In the genomic region with DNA sequence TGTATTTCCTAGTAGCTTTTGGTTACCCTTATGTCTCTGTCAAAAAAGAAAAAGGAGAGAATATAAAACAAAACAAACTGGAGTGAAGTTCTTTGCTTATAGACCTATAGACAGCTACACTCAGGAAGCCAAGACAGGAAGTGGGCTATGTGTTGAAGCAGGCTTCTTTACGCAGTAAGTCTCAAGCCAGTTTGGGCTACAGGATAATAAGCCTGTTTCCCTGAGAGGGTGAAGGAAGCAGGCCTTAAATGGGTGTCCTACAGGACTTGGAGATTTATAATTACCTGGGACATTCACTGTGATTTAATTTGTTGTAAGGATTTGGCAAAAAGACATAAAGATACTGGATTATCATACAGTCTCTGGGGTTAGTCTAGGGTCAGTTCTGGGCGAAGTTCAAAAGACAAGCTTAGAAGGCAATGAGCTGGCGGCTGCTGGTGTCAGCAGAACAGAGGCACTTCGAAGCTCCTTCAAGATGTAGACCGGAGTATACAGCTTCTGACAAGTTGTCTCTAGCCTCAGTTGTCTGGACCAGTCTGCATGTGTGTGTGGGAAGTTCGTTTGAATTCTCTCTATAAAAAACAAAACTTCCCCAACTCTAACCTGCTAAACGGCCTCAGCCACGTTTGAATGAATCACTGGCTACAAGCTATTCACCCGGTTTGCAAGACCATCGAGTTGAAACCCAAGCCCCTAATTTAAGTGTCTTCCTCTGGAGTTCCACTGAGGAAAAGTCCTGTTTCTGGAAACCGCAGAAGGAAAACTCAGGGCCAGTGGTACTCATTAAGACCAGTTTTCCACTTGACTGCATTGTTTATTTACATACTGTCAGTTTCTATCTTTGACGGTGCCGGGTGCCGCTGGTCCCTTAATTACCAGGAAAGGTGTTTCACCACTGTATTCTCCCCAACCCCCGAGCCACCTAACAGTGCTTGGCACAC, we compare ENCODE assay signal across 8 mouse cellular contexts. TPM values are rescaled to one million over a fixed set of nuclear protein-coding genes. Genes with fewer than 3 reads are reported as not detected.
DNase-seq lines count a peak whose midpoint lies in the region; ATAC-seq and TF ChIP-seq lines count a peak whose summit lies in the region.

No protein-coding gene starts in this region.

- ATAC-seq in heart, embryonic 16.5 days (replicated peaks; ENCODE audit: extremely low read depth, insufficient read depth, low FRiP score) = no peak
- no peak; the same call in 1 of the 2 replicates for ATAC-seq in intestine, postnatal 0 days
- no peak for ATAC-seq in midbrain, embryonic 11.5 days (ENCODE audit: low FRiP score)

- H3K9ac ChIP-seq in heart, embryonic 16.5 days (ENCODE audit: low read length) = no peak overlapping the region
- peak overlapping the region; percentile 97 for H3K9ac ChIP-seq in intestine, postnatal 0 days (ENCODE audit: low read depth, low read length)
- no peak overlapping the region; the same call in 1 of the 2 replicates for H3K9ac ChIP-seq in midbrain, embryonic 11.5 days (ENCODE audit: low read length)

- no peak for TF ChIP-seq CTCF in intestine, postnatal 0 days (IDR thresholded peaks at IDR 0.05; ENCODE audit: low read depth)

- H3K36me3 ChIP-seq in heart, embryonic 16.5 days (ENCODE audit: control insufficient read depth, insufficient read depth) = no peaks in the 10 kb centered on the region
- peaks cover 9% of the 10 kb centered on the region; the same call in 1 of the 2 replicates for H3K36me3 ChIP-seq in intestine, postnatal 0 days (ENCODE audit: control insufficient read depth, insufficient read depth)
- H3K36me3 ChIP-seq in midbrain, embryonic 11.5 days (ENCODE audit: control insufficient read depth, insufficient read depth, low read length) = no peaks in the 10 kb centered on the region

- peaks cover 6% of the 10 kb centered on the region; the same call in 1 of the 2 replicates for H3K4me1 ChIP-seq in heart, embryonic 16.5 days (ENCODE audit: control insufficient read depth, insufficient read depth, low read length)
- H3K4me1 ChIP-seq in intestine, postnatal 0 days (replicated peaks; ENCODE audit: control insufficient read depth, insufficient read depth, low read length) = no peaks in the 10 kb centered on the region
- peaks cover 16% of the 10 kb centered on the region for H3K4me1 ChIP-seq in midbrain, embryonic 11.5 days (ENCODE audit: control insufficient read depth, insufficient read depth, low read length)

- H3K4me3 ChIP-seq in heart, embryonic 16.5 days (ENCODE audit: low read length) = peak overlapping the region; percentile 70
- peak overlapping the region; percentile 74 for H3K4me3 ChIP-seq in intestine, postnatal 0 days (ENCODE audit: low read depth, low read length)
- H3K4me3 ChIP-seq in midbrain, embryonic 11.5 days (ENCODE audit: low read depth, low read length) = peak overlapping the region; percentile 76

- intact Hi-C loops in gastrocnemius, postnatal 14 days (cut with DNase I; ENCODE audit: low total_unique reads) = no loop called here

- H3K27ac ChIP-seq in heart, embryonic 16.5 days (ENCODE audit: low read length) = peak overlapping the region; percentile 7; the same call in 1 of the 2 replicates
- peak overlapping the region; percentile 98 for H3K27ac ChIP-seq in intestine, postnatal 0 days (ENCODE audit: low read depth, low read length)
- no peak overlapping the region for H3K27ac ChIP-seq in midbrain, embryonic 11.5 days (ENCODE audit: low read depth, low read length)

- peak overlapping the region; percentile 77 for H3K4me2 ChIP-seq in heart, embryonic 16.5 days (ENCODE audit: low read depth, low read length)
- H3K4me2 ChIP-seq in intestine, postnatal 0 days (replicated peaks; ENCODE audit: low read depth) = peak overlapping the region; percentile 96
- peak overlapping the region; percentile 73 for H3K4me2 ChIP-seq in midbrain, embryonic 11.5 days

- no peaks in the 10 kb centered on the region for H3K9me3 ChIP-seq in heart, embryonic 16.5 days (replicated peaks; ENCODE audit: control insufficient read depth, low read length)
- H3K9me3 ChIP-seq in intestine, postnatal 0 days (ENCODE audit: control insufficient read depth) = no peaks in the 10 kb centered on the region
- no peaks in the 10 kb centered on the region for H3K9me3 ChIP-seq in midbrain, embryonic 11.5 days (ENCODE audit: control insufficient read depth, low read length)

- DNase-seq in heart, adult 9 months (ENCODE audit: low spot score in 2 of 2) = no peak
- DNase-seq in c-Kit-negative CD71-positive TER-119-positive erythroid progenitor cells, embryonic 14.5 days (ENCODE audit: low read depth, low spot score) = peak; percentile 42
- peak; percentile 91 for DNase-seq in midbrain, embryonic 11.5 days (ENCODE audit: low spot score, missing footprints)
- DNase-seq in thymus, postnatal 4 days = peak; percentile 32
- DNase-seq in gastrocnemius, postnatal 14 days = no peak
- DNase-seq in lung, adult 18-20 months = no peak

- peaks cover 3% of the 10 kb centered on the region; the same call in 1 of the 2 replicates for H3K27me3 ChIP-seq in heart, embryonic 16.5 days (ENCODE audit: control insufficient read depth, insufficient read depth, low read length)
- H3K27me3 ChIP-seq in intestine, postnatal 0 days (replicated peaks; ENCODE audit: control insufficient read depth, insufficient read depth, low read length) = no peaks in the 10 kb centered on the region
- H3K27me3 ChIP-seq in midbrain, embryonic 11.5 days (ENCODE audit: control insufficient read depth, insufficient read depth, low read length) = peaks cover 7% of the 10 kb centered on the region

- 36% methylated on average over 15 of the region's 15 CpGs for WGBS in heart, embryonic 16.5 days
- 25% methylated on average over 15 of the region's 15 CpGs for WGBS in intestine, postnatal 0 days
- WGBS in midbrain, embryonic 11.5 days = 35% methylated on average over 15 of the region's 15 CpGs

RNA-seq across cellular contexts. Expression of gene Arsg, which starts 2.0 kb away (rescaled TPM):
- polyA plus RNA-seq in heart, embryonic 16.5 days (2015; fragmentation: Nextera tagmentation; extraction: Ambion mirVana) = 3.6 TPM in 2 replicates
- 50.9 and 54.4 TPM in 2 replicates for polyA plus RNA-seq in intestine, postnatal 0 days (2015; fragmentation: Nextera tagmentation; extraction: Ambion mirVana)
- polyA plus RNA-seq in midbrain, embryonic 11.5 days (2014; fragmentation: Nextera tagmentation; extraction: Ambion mirVana) = 2.9 and 4.7 TPM in 2 replicates
- 1 to 10 TPM; 5.7 to 7.1 TPM for total RNA-seq in gastrocnemius, postnatal 14 days (2021)

RNA-seq across cellular contexts. Expression of gene Slc16a6, which starts 2.2 kb away (rescaled TPM):
- 5.2 and 7.0 TPM in 2 replicates for polyA plus RNA-seq in heart, embryonic 16.5 days (2015; fragmentation: Nextera tagmentation; extraction: Ambion mirVana)
- 129 and 143 TPM in 2 replicates for polyA plus RNA-seq in intestine, postnatal 0 days (2015; fragmentation: Nextera tagmentation; extraction: Ambion mirVana)
- 3.6 TPM in 2 replicates for polyA plus RNA-seq in midbrain, embryonic 11.5 days (2014; fragmentation: Nextera tagmentation; extraction: Ambion mirVana)
- total RNA-seq in gastrocnemius, postnatal 14 days (2021) = 10 to 100 TPM; 10.9 to 19.9 TPM

RNA-seq across cellular contexts. Expression of gene Amz2, which starts 45.4 kb away (rescaled TPM):
- 34.9 and 39.8 TPM in 2 replicates for polyA plus RNA-seq in heart, embryonic 16.5 days (2015; fragmentation: Nextera tagmentation; extraction: Ambion mirVana)
- polyA plus RNA-seq in intestine, postnatal 0 days (2015; fragmentation: Nextera tagmentation; extraction: Ambion mirVana) = 22.7 and 23.8 TPM in 2 replicates
- polyA plus RNA-seq in midbrain, embryonic 11.5 days (2014; fragmentation: Nextera tagmentation; extraction: Ambion mirVana) = 46.8 and 49.0 TPM in 2 replicates
- 10 to 100 TPM; 40.0 to 46.2 TPM for total RNA-seq in gastrocnemius, postnatal 14 days (2021)

RNA-seq across cellular contexts. Expression of gene 9930022D16Rik, which starts 57.5 kb away (rescaled TPM):
- polyA plus RNA-seq in heart, embryonic 16.5 days (2015; fragmentation: Nextera tagmentation; extraction: Ambion mirVana) = not detected in 2 replicates
- polyA plus RNA-seq in intestine, postnatal 0 days (2015; fragmentation: Nextera tagmentation; extraction: Ambion mirVana) = 0.08 TPM in 1 of 2 replicates, not detected in the other
- polyA plus RNA-seq in midbrain, embryonic 11.5 days (2014; fragmentation: Nextera tagmentation; extraction: Ambion mirVana) = not detected in 2 replicates
- total RNA-seq in gastrocnemius, postnatal 14 days (2021) = not detected

Comparison
In these comparisons a context has a peak if more than half of its experiments do, and no peak if none do; other contexts are left out.
1. DNase-seq: peak in c-Kit-negative CD71-positive TER-119-positive erythroid progenitor cells, embryonic 14.5 days (single experiment), midbrain, embryonic 11.5 days (single experiment) and thymus, postnatal 4 days (single experiment); none in heart, adult 9 months (0 of 2), gastrocnemius, postnatal 14 days (single experiment) and lung, adult 18-20 months (0 of 2).
2. RNA of gene Slc16a6, which starts 2.2 kb away (polyA plus RNA-seq): 129 to 143 TPM in intestine, postnatal 0 days; 5.2 to 7.0 TPM in heart, embryonic 16.5 days and 3.6 TPM in midbrain, embryonic 11.5 days; every median in the first group is over 10 times any median in the second.
3. Peak in every context shown above with its lines, with median percentiles within 50 percentile points of each other: H3K4me2 ChIP-seq and H3K4me3 ChIP-seq.